Mouse (Mus musculus) heart, embryonic 10.5 days (tissue): Measurements from ENCODE around the gene Abcc2. TPM values are rescaled to one million over a fixed set of nuclear protein-coding genes. Genes with fewer than 3 reads are reported as not detected.

Experiments
- DNase-seq: peaks from one replicate; pipeline ENCODE4 v3.0.0-alpha.2; 2017; ENCODE audit warnings: low spot score
- H3K27ac ChIP-seq: fragments of 300-500 bp; sonication (generic); 2 replicates; pipeline ENCODE4 v1.5.1; 2016; ENCODE audit warnings: mild to moderate bottlenecking
- H3K27me3 ChIP-seq: fragments of 300-500 bp; sonication (generic); 2 replicates; pipeline ENCODE4 v1.6.1; 2016; ENCODE audit warnings: mild to moderate bottlenecking; ENCODE audit not compliant: poor library complexity, insufficient read depth, severe bottlenecking
- H3K36me3 ChIP-seq: fragments of 300-500 bp; sonication (generic); 2 replicates; pipeline ENCODE4 v1.6.1; 2016; ENCODE audit warnings: mild to moderate bottlenecking, moderate library complexity
- H3K4me1 ChIP-seq: fragments of 300-500 bp; sonication (generic); 2 replicates; pipeline ENCODE4 v1.6.1; 2016; ENCODE audit warnings: mild to moderate bottlenecking
- H3K4me3 ChIP-seq: fragments of 300-500 bp; sonication (generic); 2 replicates; pipeline ENCODE4 v1.5.1; 2016; ENCODE audit warnings: mild to moderate bottlenecking, moderate library complexity
- H3K9me3 ChIP-seq: fragments of 300-500 bp; sonication (generic); 2 replicates; pipeline ENCODE4 v1.6.1; 2016; ENCODE audit warnings: mild to moderate bottlenecking, moderate library complexity
- WGBS: fragments of 180-500 bp; shearing (Covaris S2); methylation state at CpG from one replicate; pipeline ENCODE4 v1.1.7; 2016; 5-methylcytosine and 5-hydroxymethylcytosine counted together
- polyA plus RNA-seq: library from polyadenylated mRNA; unstranded; fragments of >200 nt; fragmentation: Nextera tagmentation; extraction: Ambion mirVana; gene quantifications from 2 replicates; pipeline ENCODE4 v1.2.1, GENCODE M21; 2016

Abcc2 gene
- polyA plus RNA-seq, 1 experiment from 2014 or later = 0.31 TPM

DNA sequence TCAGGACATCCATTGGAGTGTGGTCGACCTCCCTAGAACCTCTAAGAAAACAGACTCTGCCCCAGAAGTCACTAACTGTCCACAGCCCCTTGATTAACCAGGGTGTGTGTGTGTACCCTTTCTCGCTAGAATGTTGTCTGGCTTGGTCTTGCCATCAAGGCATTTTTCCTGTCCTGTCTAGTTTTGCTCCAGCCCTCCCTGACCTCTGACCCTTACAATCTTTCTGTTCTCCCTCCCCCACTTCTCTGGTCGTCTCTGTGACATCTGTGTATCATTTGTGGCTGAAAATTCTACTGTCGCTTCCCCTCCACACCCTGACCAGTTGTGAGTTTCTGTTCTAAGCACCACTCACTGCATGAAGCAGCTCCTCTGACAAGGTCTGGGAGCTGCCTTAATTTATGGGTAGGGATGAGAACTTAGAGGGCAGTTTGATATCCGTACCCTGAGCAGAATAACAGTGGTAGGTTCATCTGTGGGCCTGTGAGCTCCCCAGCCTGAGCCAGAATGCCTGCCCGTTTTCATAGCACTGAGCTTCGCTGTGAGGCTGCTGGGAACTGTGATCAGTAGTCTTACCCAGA, 63.4 kb downstream of the Abcc2 start:
- H3K4me3 ChIP-seq = no peak overlapping the region
- H3K27me3 ChIP-seq = no peaks in the 10 kb centered on the region
- no peak overlapping the region for H3K27ac ChIP-seq
- peaks cover 53% of the 10 kb centered on the region for H3K36me3 ChIP-seq
- WGBS = 52% methylated on average over 7 of the region's 7 CpGs
- no peaks in the 10 kb centered on the region for H3K9me3 ChIP-seq
- no peaks in the 10 kb centered on the region for H3K4me1 ChIP-seq
- no peak for DNase-seq

DNA sequence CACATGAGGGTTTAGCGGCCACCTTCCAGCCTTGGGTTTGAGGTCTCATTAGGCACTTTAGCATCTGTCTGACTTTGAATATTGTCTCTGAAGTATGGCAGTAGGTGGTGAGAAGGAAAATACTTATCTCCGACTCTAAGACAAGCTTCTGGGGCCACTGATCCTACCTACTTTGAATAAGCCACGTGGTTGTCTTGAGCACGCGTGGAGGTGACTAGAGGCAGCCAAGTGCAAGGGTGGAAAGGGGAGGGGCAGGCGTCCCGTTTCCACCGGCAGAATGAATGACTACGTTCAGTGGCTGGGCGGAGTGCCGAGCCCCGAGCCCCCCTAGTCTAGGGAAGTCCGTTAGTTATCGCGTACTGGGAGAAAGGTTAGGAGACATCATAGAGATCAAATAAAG, 65.1 kb downstream of the Abcc2 start:
- Histone ChIP-seq H3K4me1 (no peaks in the 10 kb centered on the region), H3K27ac (no peak overlapping the region), H3K9me3 (no peaks in the 10 kb centered on the region), H3K36me3 (peaks cover 68% of the 10 kb centered on the region), H3K4me3 (no peak overlapping the region), H3K27me3 (no peaks in the 10 kb centered on the region)
- 89% methylated on average over 15 of the region's 15 CpGs for WGBS
- no peak for DNase-seq

DNA sequence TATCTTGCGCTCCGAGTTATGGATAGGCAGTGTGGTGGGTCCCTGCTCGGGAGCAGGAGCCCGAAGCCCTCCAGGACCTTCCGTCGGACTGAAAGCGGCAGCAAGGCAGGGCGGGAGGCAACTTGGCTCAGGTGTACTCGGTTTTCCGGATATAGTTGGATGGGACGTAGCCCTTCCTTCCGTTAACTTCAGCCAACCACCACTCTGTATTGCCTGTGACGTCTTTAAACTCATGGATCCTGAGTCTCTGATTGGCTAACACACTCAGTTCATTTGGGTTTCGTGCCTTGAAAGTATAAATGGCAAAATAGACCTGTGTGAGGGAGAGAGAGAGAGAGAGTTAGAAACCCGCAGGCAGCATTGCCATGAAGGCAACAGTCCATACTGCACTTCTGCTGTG, 66.0 kb downstream of the Abcc2 start:
- no peak for DNase-seq
- Histone ChIP-seq H3K27ac (no peak overlapping the region), H3K9me3 (no peaks in the 10 kb centered on the region), H3K4me1 (no peaks in the 10 kb centered on the region), H3K36me3 (peaks cover 75% of the 10 kb centered on the region), H3K27me3 (no peaks in the 10 kb centered on the region), H3K4me3 (no peak overlapping the region)
- 93% methylated on average over 15 of the region's 15 CpGs for WGBS

DNA sequence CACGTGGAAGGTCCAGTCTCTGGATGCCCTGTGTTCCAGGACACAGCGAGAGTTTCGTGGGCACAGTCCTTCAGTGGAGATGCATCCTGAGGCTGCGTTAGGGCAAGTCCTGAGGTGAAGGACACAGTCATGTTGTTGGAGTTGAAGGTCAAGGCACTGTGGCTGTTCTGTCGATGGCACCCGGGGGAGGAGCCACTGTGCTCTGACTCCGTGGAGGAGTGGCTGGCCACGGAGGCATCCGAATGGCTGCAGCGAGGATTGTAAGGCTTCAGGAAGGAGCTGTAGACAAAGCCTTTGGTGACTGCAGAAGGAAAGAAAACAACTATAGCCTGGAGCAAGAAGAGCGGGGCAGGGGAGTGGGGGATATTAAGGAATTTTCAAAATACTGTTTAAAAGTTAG, 68.0 kb downstream of the Abcc2 start:
- 90% methylated on average over 11 of the region's 11 CpGs for WGBS
- no peaks in the 10 kb centered on the region for H3K27me3 ChIP-seq
- DNase-seq = no peak
- no peak overlapping the region for H3K27ac ChIP-seq
- no peak overlapping the region for H3K4me3 ChIP-seq
- no peaks in the 10 kb centered on the region for H3K4me1 ChIP-seq
- H3K9me3 ChIP-seq = no peaks in the 10 kb centered on the region
- H3K36me3 ChIP-seq = peaks cover 90% of the 10 kb centered on the region

DNA sequence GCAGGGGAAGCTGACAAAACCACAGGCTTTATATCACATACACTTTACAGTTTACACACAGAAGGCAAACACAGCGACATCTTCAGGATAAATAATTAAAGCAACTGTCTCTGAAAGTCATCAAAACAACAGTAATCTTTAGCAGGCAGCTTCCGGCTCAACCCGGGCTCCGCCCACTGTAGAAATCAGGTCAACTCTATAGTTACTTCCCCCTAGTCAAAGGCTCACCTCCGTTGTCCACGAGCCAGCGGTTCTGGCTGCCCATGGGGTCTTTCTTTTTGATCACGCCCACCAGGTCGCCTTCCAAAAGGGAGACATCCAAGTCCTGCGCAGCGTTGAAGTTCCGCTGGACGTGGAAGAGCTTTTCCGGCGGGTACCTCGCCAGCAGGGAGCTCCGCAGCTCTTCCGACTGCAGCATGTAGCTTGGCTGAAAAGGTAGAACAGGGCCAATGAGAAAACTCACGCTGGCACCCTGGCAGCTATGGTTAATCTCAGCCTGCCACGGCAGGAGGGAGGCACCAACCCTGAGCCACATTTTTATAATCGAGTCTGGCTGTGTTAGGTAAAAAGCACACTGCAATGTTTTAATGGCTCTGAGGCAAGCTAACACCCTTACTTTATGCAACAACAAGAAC, 70.1 kb downstream of the Abcc2 start:
- no peaks in the 10 kb centered on the region for H3K27me3 ChIP-seq
- DNase-seq = no peak
- no peak overlapping the region for H3K27ac ChIP-seq
- no peaks in the 10 kb centered on the region for H3K4me1 ChIP-seq
- no peak overlapping the region for H3K4me3 ChIP-seq
- H3K9me3 ChIP-seq = no peaks in the 10 kb centered on the region
- peaks cover 96% of the 10 kb centered on the region for H3K36me3 ChIP-seq
- 84% methylated on average over 21 of the region's 21 CpGs for WGBS

DNA sequence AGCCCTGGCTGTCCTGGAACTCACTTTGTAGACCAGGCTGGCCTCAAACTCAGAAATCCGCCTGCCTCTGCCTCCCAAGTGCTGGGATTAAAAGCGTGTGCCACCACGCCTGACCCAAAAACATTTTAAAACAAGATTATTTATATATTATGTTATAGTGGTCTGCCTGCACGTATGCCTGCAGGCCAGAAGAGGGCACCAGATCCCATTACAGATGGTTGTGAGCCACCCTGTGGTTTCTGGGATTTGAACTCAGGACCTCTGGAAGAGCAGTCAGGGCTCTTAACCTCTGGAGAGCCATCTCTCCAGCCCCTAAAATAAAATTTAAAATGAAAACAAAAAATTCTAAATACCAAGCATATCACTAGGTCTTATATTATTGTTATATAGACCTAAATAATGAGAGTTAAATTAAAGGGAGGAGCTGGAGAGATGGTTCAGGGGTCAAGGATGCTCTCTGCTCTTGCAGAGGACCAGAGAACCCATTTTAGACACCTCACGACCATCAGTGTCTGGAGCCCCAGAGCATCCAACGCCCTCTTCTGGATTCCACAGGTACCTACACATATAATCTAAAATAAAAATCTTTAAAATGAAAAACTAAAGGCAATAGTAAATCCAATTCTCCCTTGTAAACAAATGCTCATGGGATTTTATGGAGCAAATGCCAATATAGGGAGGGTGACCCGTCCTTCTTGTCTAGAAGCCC, 71.0 kb downstream of the Abcc2 start:
- Histone ChIP-seq H3K4me3 (no peak overlapping the region), H3K27ac (no peak overlapping the region), H3K4me1 (no peaks in the 10 kb centered on the region), H3K27me3 (no peaks in the 10 kb centered on the region), H3K9me3 (no peaks in the 10 kb centered on the region), H3K36me3 (peaks cover 87% of the 10 kb centered on the region)
- DNase-seq = no peak
- 76% methylated on average over 7 of the region's 7 CpGs for WGBS

DNA sequence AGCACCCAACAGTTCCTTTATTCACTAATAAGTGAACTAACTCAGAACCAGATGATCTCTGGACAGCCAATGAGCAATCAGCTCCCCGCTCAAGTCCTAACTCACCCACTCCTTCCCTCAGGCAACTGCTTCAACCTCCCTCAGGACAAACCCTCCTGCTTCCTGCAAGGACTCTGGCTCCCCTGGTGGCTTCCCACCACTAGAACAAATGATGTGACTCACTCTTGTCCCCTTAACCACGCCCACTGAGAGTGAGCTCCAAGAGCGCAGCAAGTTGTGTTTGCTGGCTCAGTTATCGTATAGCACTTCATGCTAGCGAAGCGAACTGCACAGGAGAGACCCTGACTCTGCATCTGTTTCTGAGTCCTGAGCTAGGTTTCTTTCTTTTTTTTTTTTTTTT, 75.4 kb downstream of the Abcc2 start:
- no peaks in the 10 kb centered on the region for H3K4me1 ChIP-seq
- no peak overlapping the region for H3K27ac ChIP-seq
- DNase-seq = no peak
- H3K4me3 ChIP-seq = no peak overlapping the region
- H3K9me3 ChIP-seq = no peaks in the 10 kb centered on the region
- 73% methylated on average over 6 of the region's 6 CpGs for WGBS
- H3K27me3 ChIP-seq = no peaks in the 10 kb centered on the region
- peaks cover 80% of the 10 kb centered on the region for H3K36me3 ChIP-seq

DNA sequence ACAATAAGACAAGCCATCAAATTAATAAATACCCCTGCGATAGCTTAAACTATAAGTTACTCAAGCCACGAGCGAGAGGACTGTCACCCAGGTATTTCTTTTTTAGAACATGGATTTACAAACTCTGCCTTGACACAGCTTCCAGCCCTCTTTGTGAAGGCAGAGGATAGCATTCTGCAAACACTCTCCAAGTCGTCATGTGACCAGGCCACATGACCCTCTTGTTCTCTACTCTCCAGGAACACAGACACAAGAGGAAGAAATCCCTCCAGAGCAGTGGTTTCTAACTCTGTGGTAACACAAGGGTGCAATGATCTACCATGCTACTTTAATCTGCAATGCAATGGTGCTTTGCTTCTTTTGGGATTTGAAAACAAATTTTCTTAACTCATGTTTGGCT, 88.4 kb downstream of the Abcc2 start:
- no peak for DNase-seq
- no peak overlapping the region for H3K27ac ChIP-seq
- H3K27me3 ChIP-seq = no peaks in the 10 kb centered on the region
- WGBS = 89% methylated on average over 4 of the region's 4 CpGs
- no peak overlapping the region for H3K4me3 ChIP-seq
- H3K9me3 ChIP-seq = no peaks in the 10 kb centered on the region
- H3K4me1 ChIP-seq = no peaks in the 10 kb centered on the region
- H3K36me3 ChIP-seq = peaks cover 96% of the 10 kb centered on the region

DNA sequence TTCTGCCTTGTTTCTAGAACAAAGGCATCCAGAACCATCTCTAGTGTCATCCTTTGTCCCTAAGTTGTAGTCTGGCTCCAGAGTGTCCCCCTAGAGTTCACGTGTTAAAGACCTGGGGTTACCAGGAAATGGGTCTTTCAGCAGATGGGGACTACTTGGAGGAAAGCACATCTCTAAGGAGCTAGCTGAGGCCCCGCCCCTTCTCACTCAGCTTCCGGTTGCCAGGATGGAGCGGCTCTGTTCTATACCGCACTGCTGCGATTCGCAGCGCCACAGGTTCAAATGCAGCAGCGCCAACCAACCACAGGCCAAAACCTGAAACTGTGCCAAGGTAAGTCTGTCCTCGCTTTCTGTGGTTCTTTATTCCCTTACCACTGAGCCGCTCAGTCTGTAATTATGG, 92.4 kb downstream of the Abcc2 start:
- peaks cover 57% of the 10 kb centered on the region for H3K36me3 ChIP-seq
- no peak overlapping the region for H3K27ac ChIP-seq
- no peaks in the 10 kb centered on the region for H3K27me3 ChIP-seq
- WGBS = 90% methylated on average over 11 of the region's 11 CpGs
- H3K9me3 ChIP-seq = no peaks in the 10 kb centered on the region
- peaks cover 25% of the 10 kb centered on the region for H3K4me1 ChIP-seq
- DNase-seq = no peak
- no peak overlapping the region for H3K4me3 ChIP-seq

DNA sequence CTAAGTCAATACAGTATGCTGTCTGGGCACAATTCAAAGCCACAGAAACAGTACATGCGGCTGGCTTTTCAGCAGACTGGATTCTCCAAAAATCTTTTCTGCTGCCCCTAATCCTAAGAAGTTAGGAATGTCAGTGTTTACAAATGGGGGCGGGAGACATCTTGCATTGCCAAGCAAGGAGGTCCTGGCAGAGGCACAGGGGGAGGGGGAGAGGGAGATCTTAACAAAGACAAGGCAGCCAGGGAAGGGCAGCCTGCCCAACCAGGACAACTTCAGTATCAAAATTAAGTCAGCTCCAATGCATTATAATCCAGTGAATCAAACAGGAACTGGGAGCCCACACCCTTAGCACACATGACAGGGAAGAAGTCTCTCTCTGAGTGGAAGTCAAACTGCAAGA, 94.0 kb downstream of the Abcc2 start:
- H3K36me3 ChIP-seq = peaks cover 41% of the 10 kb centered on the region
- no peak overlapping the region for H3K27ac ChIP-seq
- no peak for DNase-seq
- H3K4me3 ChIP-seq = no peak overlapping the region
- H3K9me3 ChIP-seq = no peaks in the 10 kb centered on the region
- WGBS = 29% methylated on average over 2 of the region's 2 CpGs
- peaks cover 38% of the 10 kb centered on the region for H3K4me1 ChIP-seq
- no peaks in the 10 kb centered on the region for H3K27me3 ChIP-seq

DNA sequence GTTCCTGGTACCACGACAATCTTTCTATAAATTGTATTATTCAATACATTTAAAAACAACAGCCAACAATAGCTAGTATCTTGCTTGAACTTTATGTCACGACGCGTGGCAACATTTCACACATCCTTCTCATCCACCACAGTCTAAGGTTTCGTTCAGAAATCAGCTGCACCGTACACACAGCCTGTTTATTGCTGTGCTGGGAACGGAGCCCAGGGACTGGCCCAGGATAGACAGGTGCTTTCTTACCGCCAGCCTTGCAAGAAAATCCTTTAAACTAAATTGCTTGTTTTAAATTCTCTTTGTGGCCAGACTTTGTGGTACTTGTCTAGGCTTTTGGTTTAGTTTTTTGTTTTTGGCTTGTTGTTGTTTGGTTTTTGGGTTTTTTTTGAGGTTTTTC, 95.4 kb downstream of the Abcc2 start:
- H3K27ac ChIP-seq = no peak overlapping the region
- no peak for DNase-seq
- WGBS = 87% methylated on average over 8 of the region's 8 CpGs
- H3K4me1 ChIP-seq = peaks cover 38% of the 10 kb centered on the region
- H3K36me3 ChIP-seq = peaks cover 29% of the 10 kb centered on the region
- no peaks in the 10 kb centered on the region for H3K27me3 ChIP-seq
- H3K4me3 ChIP-seq = no peak overlapping the region
- H3K9me3 ChIP-seq = peaks cover 2% of the 10 kb centered on the region; the same call in 1 of the 2 replicates

DNA sequence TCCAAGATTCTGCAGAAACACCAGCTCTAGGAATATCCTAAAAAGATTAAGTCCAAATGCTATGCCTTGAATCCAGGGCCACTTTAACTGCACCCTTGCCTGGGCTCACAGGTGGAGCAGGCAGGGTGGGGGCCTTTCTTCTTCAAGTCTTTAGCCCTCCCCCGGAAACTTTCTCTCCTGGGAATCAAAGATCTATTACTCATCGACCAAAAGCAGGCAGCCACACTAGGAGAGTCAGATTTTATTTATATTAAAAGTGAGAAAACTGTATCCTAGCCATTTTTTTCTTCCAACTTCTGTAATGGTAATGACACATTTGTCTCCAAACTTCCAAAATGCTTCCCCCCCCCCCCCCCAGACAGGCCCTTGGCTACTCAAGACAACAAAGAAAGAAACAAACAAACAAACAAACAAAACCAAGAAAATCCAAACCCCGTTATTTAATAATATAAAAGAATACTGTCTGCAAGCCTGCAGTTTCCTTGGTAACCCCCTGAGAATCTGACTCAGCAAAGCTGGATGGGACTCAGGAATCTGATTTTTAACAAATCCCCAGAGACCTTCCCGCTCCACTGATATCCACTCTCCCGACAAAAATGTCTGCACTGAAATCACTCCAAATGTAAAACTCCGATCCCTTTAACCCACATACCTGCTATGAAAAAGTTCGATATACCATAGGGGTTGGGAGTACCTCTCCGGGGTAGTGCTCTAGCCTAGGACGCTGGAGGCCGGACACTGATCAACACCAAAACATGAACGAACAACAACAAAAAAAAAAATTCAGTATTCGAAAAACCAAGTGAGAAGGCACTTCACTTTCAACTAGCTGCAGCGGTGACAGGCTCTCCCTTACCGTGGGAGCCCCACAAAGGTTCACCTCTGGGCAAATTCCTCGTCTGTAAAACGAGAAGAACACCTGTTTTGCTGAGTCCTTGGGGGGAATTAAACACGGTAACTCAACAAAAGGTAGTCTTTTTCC, 96.4 kb downstream of the Abcc2 start:
- Histone ChIP-seq H3K27ac (peak overlapping the region; percentile 94), H3K4me3 (peak overlapping the region; percentile 81), H3K9me3 (peaks cover 2% of the 10 kb centered on the region; the same call in 1 of the 2 replicates), H3K4me1 (peaks cover 46% of the 10 kb centered on the region), H3K27me3 (no peaks in the 10 kb centered on the region), H3K36me3 (peaks cover 19% of the 10 kb centered on the region)
- DNase-seq = no peak
- WGBS = 16% methylated on average over 17 of the region's 17 CpGs
